Mouse (Mus musculus) hindbrain, postnatal 0 days (tissue): ENCODE results near the gene Zfp385b. TPM values are rescaled to one million over a fixed set of nuclear protein-coding genes. Genes with fewer than 3 reads are reported as not detected.

Experiments
- ATAC-seq: fragments of 200-750 bp; cut with Nextera tagmentation; 2 replicates; pipeline ENCODE4 v1.8.0; 2017; ENCODE audit warnings: mild to moderate bottlenecking, moderate TSS enrichment, moderate library complexity
- DNase-seq: peaks from one replicate; pipeline ENCODE4 v3.0.0-alpha.2; 2015; ENCODE audit warnings: low spot score
- H3K27ac ChIP-seq: fragments of 300-500 bp; sonication (generic); 2 replicates; pipeline ENCODE4 v1.5.1; 2014; ENCODE audit warnings: mild to moderate bottlenecking
- H3K27me3 ChIP-seq: fragments of 300-500 bp; sonication (generic); 2 replicates; pipeline ENCODE4 v1.6.1; 2014; ENCODE audit warnings: low read length, mixed read lengths; ENCODE audit not compliant: insufficient read depth
- H3K36me3 ChIP-seq: fragments of 300-500 bp; sonication (generic); 2 replicates; pipeline ENCODE4 v1.6.1; 2014; ENCODE audit warnings: low read length, mixed read lengths; ENCODE audit not compliant: insufficient read depth
- H3K4me1 ChIP-seq: fragments of 300-500 bp; sonication (generic); 2 replicates; pipeline ENCODE4 v1.6.1; 2014; ENCODE audit warnings: antibody characterized with exemption, low read length, mixed read lengths; ENCODE audit not compliant: insufficient read depth
- H3K4me2 ChIP-seq: fragments of 300-500 bp; sonication (generic); 2 replicates; pipeline ENCODE4 v1.6.1; 2014; ENCODE audit warnings: low read depth, mild to moderate bottlenecking, low read length, moderate library complexity, mixed read lengths
- H3K4me3 ChIP-seq: fragments of 300-500 bp; sonication (generic); 2 replicates; pipeline ENCODE4 v1.5.1; 2014; ENCODE audit warnings: low read length
- H3K9ac ChIP-seq: fragments of 300-500 bp; sonication (generic); replicated peaks from 2 replicates; pipeline ENCODE4 v1.6.1; 2014; ENCODE audit warnings: mild to moderate bottlenecking, low read length, moderate library complexity, mixed read lengths
- H3K9me3 ChIP-seq: fragments of 300-500 bp; sonication (generic); 2 replicates; pipeline ENCODE4 v1.6.1; 2016; ENCODE audit warnings: low read length, mixed read lengths
- CTCF ChIP-seq: IDR thresholded peaks from 2 replicates; pipeline ENCODE4 v1.5.1; 2016; ENCODE audit warnings: antibody characterized with exemption, control low read depth, low read depth
- WGBS: fragments of 180-500 bp; shearing (Covaris S2); extraction: QIAGEN DNeasy Blood & Tissue Kit; methylation state at CpG from one replicate; pipeline ENCODE4 v1.1.7; 2014; 5-methylcytosine and 5-hydroxymethylcytosine counted together
- polyA plus RNA-seq: library from polyadenylated mRNA; unstranded; fragments of >200 nt; fragmentation: Nextera tagmentation; extraction: Ambion mirVana; gene quantifications from 2 replicates; pipeline ENCODE4 v1.2.1, GENCODE M21; 2015
- total RNA-seq: library from RNA; depleted of rRNA; stranded (reverse); fragments of >200 nt; gene quantifications from 2 replicates; pipeline ENCODE4 v1.2.3, GENCODE M21; 2014; rRNA removed

Gene Zfp385b
- total RNA-seq, result 10.2 and 15.5 TPM in 2 replicates
- 22.4 and 23.4 TPM in 2 replicates for polyA plus RNA-seq

DNA sequence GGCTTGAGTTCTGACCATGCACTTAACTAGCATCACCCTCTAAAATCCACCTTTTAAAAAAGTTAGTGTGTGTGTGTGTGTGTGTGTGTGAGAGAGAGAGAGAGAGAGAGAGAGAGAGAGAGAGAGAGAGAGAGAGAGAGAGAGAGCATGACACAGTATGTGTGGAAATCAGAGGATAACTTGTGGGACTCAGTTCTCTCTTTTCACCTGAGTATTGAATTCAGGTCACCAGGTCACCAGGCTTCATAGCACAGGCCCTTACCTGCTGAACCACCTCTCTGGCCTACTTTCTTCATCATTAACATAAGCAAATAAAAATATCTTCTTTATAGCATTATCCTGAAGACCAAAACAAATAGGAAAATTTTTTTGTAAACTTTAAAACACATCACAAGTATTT, at the start of gene Zfp385b:
TSS of gene Zfp385b (minus strand) at position 101 of the 400 bp plus-strand sequence.
- Histone ChIP-seq H3K9me3 (0 out of 2 replicates have a peak, but pooled peaks cover 3% of the 10 kb centered on the region), H3K27ac (no peak within 1 kb of the TSS), H3K27me3 (no peaks in the 10 kb centered on the region), H3K4me2 (no peak within 1 kb of the TSS), H3K4me3 (no peak within 1 kb of the TSS), H3K9ac (no peak within 1 kb of the TSS), H3K4me1 (no peaks in the 10 kb centered on the region), H3K36me3 (no peaks in the 10 kb centered on the region)
- ATAC-seq (no peak), DNase-seq (no peak)
- TF ChIP-seq CTCF, result no peak

DNA sequence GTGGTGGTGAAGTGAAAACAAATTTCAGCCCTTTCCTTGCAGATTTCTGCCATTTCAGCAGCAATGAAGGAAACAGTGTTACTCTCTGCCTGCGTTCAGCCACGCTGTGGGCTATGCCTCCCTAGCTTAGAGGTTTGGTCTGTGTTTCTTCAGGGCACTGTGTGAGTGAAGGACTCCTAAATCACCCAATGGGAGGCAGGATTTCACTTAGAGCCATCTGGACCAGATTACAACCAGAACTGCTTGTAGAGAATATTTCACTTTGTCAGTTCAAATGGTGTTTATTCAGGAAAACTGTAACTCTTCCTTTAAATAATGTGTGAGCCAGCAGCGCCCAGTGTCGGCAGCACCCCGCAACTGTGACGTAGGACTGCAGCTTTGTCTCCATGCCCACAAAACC, 44.5 kb upstream of the Zfp385b start:
- no peak for DNase-seq
- no peak for TF ChIP-seq CTCF
- Histone ChIP-seq H3K27ac (no peak overlapping the region), H3K4me3 (no peak overlapping the region), H3K4me2 (no peak overlapping the region), H3K36me3 (no peaks in the 10 kb centered on the region), H3K27me3 (no peaks in the 10 kb centered on the region), H3K9ac (no peak overlapping the region), H3K4me1 (no peaks in the 10 kb centered on the region), H3K9me3 (no peaks in the 10 kb centered on the region)
- WGBS, result 74% methylated on average over 6 of the region's 6 CpGs
- no peak for ATAC-seq

DNA sequence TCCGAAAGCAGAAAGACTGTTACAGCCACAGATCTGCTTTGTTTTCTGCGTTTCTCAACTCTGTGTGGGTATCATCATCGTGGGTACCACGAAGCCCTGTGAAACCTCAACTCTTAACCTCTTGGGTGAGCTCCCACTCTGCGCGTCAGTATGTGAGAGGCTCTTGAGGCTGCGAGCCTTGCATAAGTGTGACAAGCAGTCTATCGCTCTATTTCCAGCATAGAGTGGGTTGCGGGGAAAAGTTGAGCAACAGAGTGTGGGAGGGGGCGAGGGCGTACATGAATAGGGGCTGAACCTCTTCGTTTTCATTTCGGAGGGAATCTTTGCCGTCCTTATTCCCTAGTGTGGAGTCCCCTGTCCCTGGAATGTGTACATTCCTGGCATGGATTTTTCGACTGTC, 44.1 kb upstream of the Zfp385b start:
- Histone ChIP-seq H3K9me3 (no peaks in the 10 kb centered on the region), H3K4me2 (no peak overlapping the region), H3K27ac (no peak overlapping the region), H3K4me3 (no peak overlapping the region), H3K36me3 (no peaks in the 10 kb centered on the region), H3K4me1 (no peaks in the 10 kb centered on the region), H3K9ac (no peak overlapping the region), H3K27me3 (no peaks in the 10 kb centered on the region)
- 85% methylated on average over 15 of the region's 15 CpGs for WGBS
- no peak for TF ChIP-seq CTCF
- ATAC-seq, result no peak
- no peak for DNase-seq

DNA sequence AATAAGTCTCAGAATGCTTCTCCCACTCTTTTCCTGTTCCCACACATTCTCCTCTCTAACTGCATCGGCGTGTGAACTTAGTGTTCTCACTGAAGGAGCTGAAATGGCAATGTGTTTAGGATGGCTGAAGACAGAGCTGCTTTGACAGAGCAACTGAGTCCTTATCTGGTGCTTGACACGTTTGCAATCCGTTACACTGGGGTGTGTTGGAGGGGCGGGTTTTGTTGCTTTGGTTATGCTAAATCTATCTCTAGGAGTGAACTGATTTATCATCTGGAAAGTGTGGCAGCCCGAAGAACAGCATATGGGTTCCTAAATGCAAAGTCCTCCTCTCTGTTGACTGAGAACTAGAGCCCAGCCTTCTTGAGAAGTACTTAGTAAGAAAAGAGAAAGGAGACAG, 22.0 kb upstream of the Zfp385b start:
- Histone ChIP-seq H3K4me2 (no peak overlapping the region), H3K9me3 (no peaks in the 10 kb centered on the region), H3K4me3 (no peak overlapping the region), H3K9ac (no peak overlapping the region), H3K36me3 (no peaks in the 10 kb centered on the region), H3K4me1 (no peaks in the 10 kb centered on the region), H3K27me3 (no peaks in the 10 kb centered on the region), H3K27ac (no peak overlapping the region)
- TF ChIP-seq CTCF, result no peak
- no peak for DNase-seq
- ATAC-seq, result no peak
- WGBS, result 70% methylated on average over 6 of the region's 6 CpGs

DNA sequence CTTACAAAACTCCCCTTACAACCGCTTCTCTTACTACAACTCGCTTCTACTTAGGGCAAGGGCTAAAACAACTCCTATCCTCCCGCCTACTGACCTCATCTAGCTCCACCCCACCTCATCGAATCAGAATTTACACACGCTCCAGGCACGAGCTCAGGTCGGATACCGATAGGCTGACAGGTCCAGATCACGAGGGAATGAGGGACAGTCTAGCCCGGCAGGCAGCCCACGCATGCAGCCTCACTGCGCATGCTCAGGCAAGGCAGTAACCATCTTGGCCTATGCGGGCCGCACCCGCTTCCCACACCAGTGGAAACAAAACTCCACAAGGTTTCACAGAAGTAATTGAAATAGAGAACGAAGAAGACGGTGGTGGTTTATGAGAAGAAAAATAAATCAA, 20.1 kb upstream of the Zfp385b start:
- DNase-seq (no peak), ATAC-seq (no peak)
- WGBS, result 94% methylated on average over 17 of the region's 17 CpGs
- H3K4me2 ChIP-seq, result no peak overlapping the region
- H3K36me3 ChIP-seq, result no peaks in the 10 kb centered on the region
- H3K4me1 ChIP-seq, result no peaks in the 10 kb centered on the region
- no peak overlapping the region for H3K4me3 ChIP-seq
- H3K27me3 ChIP-seq, result no peaks in the 10 kb centered on the region
- no peaks in the 10 kb centered on the region for H3K9me3 ChIP-seq
- H3K27ac ChIP-seq, result no peak overlapping the region
- no peak overlapping the region for H3K9ac ChIP-seq
- TF ChIP-seq CTCF, result no peak

DNA sequence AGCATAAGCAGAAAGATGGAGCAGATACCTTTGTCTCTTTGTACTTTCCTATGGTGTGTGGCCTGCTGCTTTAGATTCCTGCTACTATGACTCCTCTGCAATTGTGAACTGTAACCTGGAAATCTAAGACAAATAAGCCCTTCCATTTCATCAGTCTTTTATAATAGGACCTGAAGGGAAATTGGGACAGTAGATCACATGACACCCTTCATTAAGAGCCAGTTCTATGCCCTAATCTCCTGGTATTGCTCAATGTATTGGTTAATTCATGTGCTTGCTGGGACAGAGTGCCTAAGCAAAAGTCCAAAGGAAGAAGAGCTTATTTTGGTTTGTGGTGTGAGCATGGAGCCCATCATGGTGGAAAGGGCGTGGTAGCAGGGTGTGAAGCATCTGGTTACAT, 19.2 kb upstream of the Zfp385b start:
- ATAC-seq (no peak), DNase-seq (no peak)
- Histone ChIP-seq H3K9ac (no peak overlapping the region), H3K4me3 (no peak overlapping the region), H3K9me3 (no peaks in the 10 kb centered on the region), H3K4me1 (no peaks in the 10 kb centered on the region), H3K36me3 (no peaks in the 10 kb centered on the region), H3K27me3 (no peaks in the 10 kb centered on the region), H3K27ac (no peak overlapping the region), H3K4me2 (no peak overlapping the region)
- TF ChIP-seq CTCF, result no peak
- 88% methylated on average over 1 of the region's 1 CpGs for WGBS

DNA sequence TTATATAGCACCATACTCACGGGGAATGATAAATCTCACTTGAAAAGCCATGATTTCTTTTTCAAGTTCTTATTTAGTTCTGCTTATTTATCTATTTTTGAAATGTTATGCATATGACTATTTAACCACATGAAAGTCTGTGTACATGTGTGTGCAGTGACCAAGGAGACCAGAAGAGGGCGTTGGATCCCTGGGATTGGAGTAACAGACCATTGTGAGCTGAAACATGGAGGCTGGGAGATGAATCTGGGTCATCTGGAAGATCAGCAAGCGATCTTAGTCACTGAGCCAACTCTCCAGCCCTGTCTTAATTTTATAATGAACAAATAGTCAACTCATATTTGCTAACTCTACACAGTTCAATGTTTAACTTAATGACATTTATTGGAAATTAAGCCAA, 16.3 kb upstream of the Zfp385b start:
- H3K4me2 ChIP-seq, result no peak overlapping the region
- no peak overlapping the region for H3K9ac ChIP-seq
- no peaks in the 10 kb centered on the region for H3K9me3 ChIP-seq
- no peak for DNase-seq
- no peaks in the 10 kb centered on the region for H3K27me3 ChIP-seq
- no peak overlapping the region for H3K27ac ChIP-seq
- 62% methylated on average over 3 of the region's 3 CpGs for WGBS
- peak; percentile 19; the same call in 1 of the 2 replicates for TF ChIP-seq CTCF
- no peaks in the 10 kb centered on the region for H3K36me3 ChIP-seq
- no peaks in the 10 kb centered on the region for H3K4me1 ChIP-seq
- ATAC-seq, result no peak
- no peak overlapping the region for H3K4me3 ChIP-seq
